Mouse (Mus musculus) liver, postnatal 0 days (tissue): Measurements from ENCODE around the gene Spatc1l. TPM values are rescaled to one million over a fixed set of nuclear protein-coding genes. Genes with fewer than 3 reads are reported as not detected.

Experiments
- ATAC-seq: fragments of 200-750 bp; cut with Nextera tagmentation; 2 replicates; pipeline ENCODE4 v1.8.0; 2017; ENCODE audit warnings: mild to moderate bottlenecking, moderate library complexity
- DNase-seq: peaks from one replicate; pipeline ENCODE4 v3.0.0-alpha.2; 2016
- H3K27ac ChIP-seq: fragments of 300-500 bp; sonication (generic); 2 replicates; pipeline ENCODE4 v1.5.1; 2014; ENCODE audit warnings: antibody characterized with exemption, moderate library complexity, mild to moderate bottlenecking, low read depth
- H3K27me3 ChIP-seq: fragments of 300-500 bp; sonication (generic); 2 replicates; pipeline ENCODE4 v1.6.1; 2014; ENCODE audit warnings: low read length, control low read depth, mixed read lengths; ENCODE audit not compliant: insufficient read depth
- H3K36me3 ChIP-seq: fragments of 300-500 bp; sonication (generic); replicated peaks from 2 replicates; pipeline ENCODE4 v1.6.1; 2014; ENCODE audit warnings: mild to moderate bottlenecking, control low read depth, low read length, moderate library complexity, mixed read lengths; ENCODE audit not compliant: insufficient read depth
- H3K4me1 ChIP-seq: fragments of 300-500 bp; sonication (generic); 2 replicates; pipeline ENCODE4 v1.6.1; 2014; ENCODE audit warnings: antibody characterized with exemption, mild to moderate bottlenecking, control low read depth; ENCODE audit not compliant: insufficient read depth
- H3K4me2 ChIP-seq: fragments of 300-500 bp; sonication (generic); 2 replicates; pipeline ENCODE4 v1.6.1; 2014; ENCODE audit warnings: low read depth, mild to moderate bottlenecking, low read length, moderate library complexity, mixed read lengths
- H3K4me3 ChIP-seq: fragments of 300-500 bp; sonication (generic); 2 replicates; pipeline ENCODE4 v1.5.1; 2014; ENCODE audit warnings: low read depth, low read length
- H3K9ac ChIP-seq: fragments of 300-500 bp; sonication (generic); replicated peaks from 2 replicates; pipeline ENCODE4 v1.6.1; 2014; ENCODE audit warnings: mild to moderate bottlenecking, moderate library complexity
- H3K9me3 ChIP-seq: fragments of 300-500 bp; sonication (generic); 2 replicates; pipeline ENCODE4 v1.6.1; 2016; ENCODE audit warnings: mild to moderate bottlenecking, control low read depth, low read length, mixed read lengths
- CTCF ChIP-seq: sonication (generic); IDR thresholded peaks from 2 replicates; pipeline ENCODE4 v1.5.1; 2016; ENCODE audit warnings: antibody characterized with exemption, low read depth
- EP300 ChIP-seq: IDR thresholded peaks from 2 replicates; pipeline ENCODE4 v1.6.1; 2016; ENCODE audit warnings: antibody characterized with exemption, low read depth, mild to moderate bottlenecking
- WGBS: fragments of 180-500 bp; shearing (Covaris S2); extraction: QIAGEN DNeasy Blood & Tissue Kit; methylation state at CpG from one replicate; pipeline ENCODE4 v1.1.7; 2014; ENCODE audit not compliant: insufficient replicate concordance; 5-methylcytosine and 5-hydroxymethylcytosine counted together
- polyA plus RNA-seq: library from polyadenylated mRNA; unstranded; fragments of >200 nt; fragmentation: Nextera tagmentation; extraction: Ambion mirVana; gene quantifications from 2 replicates; pipeline ENCODE4 v1.2.1, GENCODE M21; 2015

Spatc1l gene
- polyA plus RNA-seq, 1 experiment from 2014 or later = not detected

- peak overlapping the region; percentile 58 for H3K4me2 ChIP-seq
- DNase-seq = peak; percentile 85
- H3K36me3 ChIP-seq = no peaks in the 10 kb centered on the region; the same call in 1 of the 2 replicates
- no peaks in the 10 kb centered on the region for H3K9me3 ChIP-seq
- H3K27ac ChIP-seq = peak overlapping the region; percentile 93
- no peak for TF ChIP-seq CTCF
- TF ChIP-seq EP300 = no peak
- 66% methylated on average over 7 of the region's 7 CpGs for WGBS
- H3K27me3 ChIP-seq = no peaks in the 10 kb centered on the region
- H3K4me3 ChIP-seq = no peak overlapping the region
- H3K4me1 ChIP-seq = peaks cover 8% of the 10 kb centered on the region; the same call in 1 of the 2 replicates
- H3K9ac ChIP-seq = no peak overlapping the region
- peak; percentile 71 for ATAC-seq
These were observed 14.8 kb downstream of the Spatc1l start for GRCm38 (mm10) chr10:76576920-76577319.

GRCm38 (mm10) chr10:76584138-76584537 is 22.1 kb downstream of the Spatc1l start:
- H3K27ac ChIP-seq = no peak overlapping the region
- H3K9ac ChIP-seq = no peak overlapping the region
- H3K4me1 ChIP-seq = no peaks in the 10 kb centered on the region
- ATAC-seq (no peak), DNase-seq (no peak)
- no peak overlapping the region for H3K4me2 ChIP-seq
- no peak overlapping the region for H3K4me3 ChIP-seq
- 23% methylated on average over 9 of the region's 10 CpGs for WGBS
- H3K27me3 ChIP-seq = no peaks in the 10 kb centered on the region
- H3K9me3 ChIP-seq = no peaks in the 10 kb centered on the region
- TF ChIP-seq CTCF (no peak), EP300 (no peak)
- peaks cover 8% of the 10 kb centered on the region; the same call in 1 of the 2 replicates for H3K36me3 ChIP-seq

- H3K27ac ChIP-seq = no peak overlapping the region
- no peaks in the 10 kb centered on the region for H3K9me3 ChIP-seq
- ATAC-seq (no peak), DNase-seq (no peak)
- WGBS = 35% methylated on average over 1 of the region's 1 CpGs
- no peak overlapping the region for H3K9ac ChIP-seq
- peaks cover 8% of the 10 kb centered on the region; the same call in 1 of the 2 replicates for H3K36me3 ChIP-seq
- no peak overlapping the region for H3K4me2 ChIP-seq
- no peaks in the 10 kb centered on the region for H3K4me1 ChIP-seq
- no peak for TF ChIP-seq EP300
- TF ChIP-seq CTCF = no peak
- H3K27me3 ChIP-seq = no peaks in the 10 kb centered on the region
- no peak overlapping the region for H3K4me3 ChIP-seq
These were observed 24.1 kb downstream of the Spatc1l start for GRCm38 (mm10) chr10:76586190-76586589.

- Histone ChIP-seq H3K27me3 (no peaks in the 10 kb centered on the region), H3K4me1 (0 out of 2 replicates have a peak, but pooled peaks cover 4% of the 10 kb centered on the region), H3K9ac (no peak overlapping the region), H3K4me3 (no peak overlapping the region), H3K4me2 (no peak overlapping the region), H3K27ac (no peak overlapping the region), H3K36me3 (0 out of 2 replicates have a peak, but pooled peaks cover 6% of the 10 kb centered on the region), H3K9me3 (no peaks in the 10 kb centered on the region)
- ATAC-seq (no peak), DNase-seq (no peak)
- 80% methylated on average over 11 of the region's 11 CpGs for WGBS
- no peak for TF ChIP-seq EP300
- no peak for TF ChIP-seq CTCF
These were observed 28.1 kb downstream of the Spatc1l start for GRCm38 (mm10) chr10:76590197-76590596.

- WGBS = 89% methylated on average over 31 of the region's 31 CpGs
- no peaks in the 10 kb centered on the region for H3K36me3 ChIP-seq
- H3K9ac ChIP-seq = no peak overlapping the region
- DNase-seq (no peak), ATAC-seq (no peak)
- 0 out of 2 replicates have a peak, but pooled peaks cover 4% of the 10 kb centered on the region for H3K4me1 ChIP-seq
- no peak for TF ChIP-seq CTCF
- no peak for TF ChIP-seq EP300
- H3K9me3 ChIP-seq = no peaks in the 10 kb centered on the region
- H3K4me2 ChIP-seq = no peak overlapping the region
- no peak overlapping the region for H3K4me3 ChIP-seq
- H3K27me3 ChIP-seq = no peaks in the 10 kb centered on the region
- no peak overlapping the region for H3K27ac ChIP-seq
These were observed 34.3 kb downstream of the Spatc1l start for GRCm38 (mm10) chr10:76596338-76596737.

GRCm38 (mm10) chr10:76602690-76603089 is 40.6 kb downstream of the Spatc1l start:
- Histone ChIP-seq H3K4me3 (no peak overlapping the region), H3K4me1 (no peaks in the 10 kb centered on the region), H3K9ac (no peak overlapping the region), H3K27me3 (no peaks in the 10 kb centered on the region), H3K36me3 (no peaks in the 10 kb centered on the region), H3K27ac (no peak overlapping the region), H3K4me2 (no peak overlapping the region), H3K9me3 (no peaks in the 10 kb centered on the region)
- 57% methylated on average over 3 of the region's 3 CpGs for WGBS
- TF ChIP-seq EP300 (no peak), CTCF (no peak)
- DNase-seq (no peak), ATAC-seq (no peak)

GRCm38 (mm10) chr10:76612473-76612872 is 50.4 kb downstream of the Spatc1l start:
- no peaks in the 10 kb centered on the region for H3K9me3 ChIP-seq
- DNase-seq = no peak
- no peak overlapping the region for H3K9ac ChIP-seq
- H3K4me2 ChIP-seq = no peak overlapping the region
- no peaks in the 10 kb centered on the region for H3K36me3 ChIP-seq
- H3K4me1 ChIP-seq = no peaks in the 10 kb centered on the region
- H3K27ac ChIP-seq = no peak overlapping the region
- H3K27me3 ChIP-seq = no peaks in the 10 kb centered on the region
- no peak overlapping the region for H3K4me3 ChIP-seq
- TF ChIP-seq CTCF (no peak), EP300 (no peak)
- 79% methylated on average over 7 of the region's 7 CpGs for WGBS
- ATAC-seq = no peak

Other genes with a start within 250 kb of the Spatc1l start
- 0.67 and 0.97 TPM in 2 replicates for gene Dip2a, start 217.0 kb upstream of the Spatc1l start, polyA plus RNA-seq
- 1.2 TPM in 1 of 2 replicates, not detected in the other for gene AC141477.1, start 121.8 kb upstream of the Spatc1l start, polyA plus RNA-seq
- 4.5 and 5.4 TPM in 2 replicates for gene Pcnt, start 119.5 kb upstream of the Spatc1l start, polyA plus RNA-seq
- not detected in 2 replicates for gene 2610028H24Rik, start 113.2 kb upstream of the Spatc1l start, polyA plus RNA-seq
- gene Mcm3ap, start 93.3 kb upstream of the Spatc1l start, polyA plus RNA-seq = 14.9 and 18.2 TPM in 2 replicates
- gene Ybey, start 93.2 kb upstream of the Spatc1l start, polyA plus RNA-seq = 2.5 and 2.7 TPM in 2 replicates
- 14.5 and 15.8 TPM in 2 replicates for gene Lss, start 30.7 kb upstream of the Spatc1l start, polyA plus RNA-seq
- gene Ftcd, start 13.4 kb downstream of the Spatc1l start, polyA plus RNA-seq = 171 TPM in 2 replicates
- gene Col6a2, start 61.4 kb downstream of the Spatc1l start, polyA plus RNA-seq = 5.9 and 6.2 TPM in 2 replicates
- 7.7 and 8.7 TPM in 2 replicates for gene Col6a1, start 163.9 kb downstream of the Spatc1l start, polyA plus RNA-seq